Mouse (Mus musculus) G1E (cell line): ENCODE data around the gene Ccser1. TPM values are rescaled to one million over a fixed set of nuclear protein-coding genes. Genes with fewer than 3 reads are reported as not detected.

Experiments used
- ATAC-seq: 2 replicates; pipeline ENCODE4 v1.8.0; 2016; ENCODE audit warnings: mild to moderate bottlenecking; ENCODE audit not compliant: insufficient number of reproducible peaks, poor library complexity, low FRiP score, severe bottlenecking; ENCODE audit errors: extremely low read depth
- DNase-seq: peaks from one replicate; pipeline ENCODE4 v3.0.0; 2012; ENCODE audit warnings: low spot score
- H3K27me3 ChIP-seq: 2 replicates; pipeline ENCODE4 v1.6.1; 2012; ENCODE audit warnings: mild to moderate bottlenecking, low read length, inconsistent platforms; ENCODE audit not compliant: insufficient read depth
- H3K36me3 ChIP-seq: replicated peaks from 2 replicates; pipeline ENCODE3; 2012; ENCODE audit warnings: mild to moderate bottlenecking, inconsistent platforms
- H3K4me1 ChIP-seq: 2 replicates; pipeline ENCODE4 v1.6.1; 2012; ENCODE audit warnings: low read depth, low read length, inconsistent platforms, mixed read lengths; ENCODE audit not compliant: insufficient read depth
- H3K4me3 ChIP-seq: 2 replicates; pipeline ENCODE4 v1.5.1; 2012; ENCODE audit warnings: low read depth, mild to moderate bottlenecking, inconsistent platforms, low read length, moderate library complexity, mixed read lengths
- H3K9me3 ChIP-seq: replicated peaks from 2 replicates; pipeline ENCODE4 v1.6.1; 2012; ENCODE audit warnings: inconsistent platforms
- CTCF ChIP-seq: IDR thresholded peaks from 2 replicates; pipeline ENCODE4 v1.5.1; 2012; ENCODE audit warnings: low read depth, low read length, inconsistent platforms, mixed read lengths
- GATA1 ChIP-seq: IDR thresholded peaks from 2 replicates; pipeline ENCODE4 v1.6.1; 2012; ENCODE audit warnings: borderline replicate concordance, low read length, inconsistent platforms, mixed read lengths
- GATA2 ChIP-seq: IDR thresholded peaks from 2 replicates; pipeline ENCODE4 v1.6.1; 2012; ENCODE audit warnings: low read depth, low read length, inconsistent platforms, borderline replicate concordance
- POLR2AphosphoS5 ChIP-seq: IDR thresholded peaks from 2 replicates; pipeline ENCODE4 v1.6.1; 2012; ENCODE audit warnings: low read depth, low read length, inconsistent platforms; ENCODE audit not compliant: insufficient replicate concordance
- TAL1 ChIP-seq: conservative IDR thresholded peaks from 2 replicates; pipeline ENCODE4 v1.6.1; 2012; ENCODE audit warnings: low read depth, low read length, inconsistent platforms, mixed read lengths
- polyA plus RNA-seq: library from polyadenylated mRNA; stranded (reverse); fragments of >175 nt; gene quantifications from 2 replicates; pipeline ENCODE4 v1.2.3, GENCODE M21; 2012
- total RNA-seq, 2 experiments: library from RNA; stranded (forward) in 1 of 2; stranded (reverse) in 1 of 2; fragments of 200-1000 nt in 1 of 2; fragments of >200 nt in 1 of 2; fragmentation: Nextera tagmentation in 1 of 2; gene quantifications; 2 replicates each; pipeline ENCODE4 v1.2.3; 2014 to 2017

Gene Ccser1
- total and polyA plus RNA-seq, 3 experiments = 0.11 TPM; not detected in 2

GRCm38 (mm10) chr6:61263291-61263690, 83.2 kb downstream of the Ccser1 start:
- TF ChIP-seq GATA1 (no peak), CTCF (no peak), POLR2AphosphoS5 (no peak), GATA2 (no peak), TAL1 (no peak)
- DNase-seq (no peak), ATAC-seq (no peak)
- no peaks in the 10 kb centered on the region for H3K9me3 ChIP-seq
- no peak overlapping the region for H3K4me3 ChIP-seq
- H3K36me3 ChIP-seq = no peaks in the 10 kb centered on the region
- no peaks in the 10 kb centered on the region; the same call in 1 of the 2 replicates for H3K27me3 ChIP-seq
- H3K4me1 ChIP-seq = no peaks in the 10 kb centered on the region

- no peaks in the 10 kb centered on the region for H3K4me1 ChIP-seq
- no peak for ATAC-seq
Observed at GRCm38 (mm10) chr6:61271033-61271432, 90.9 kb downstream of the Ccser1 start.

DNA sequence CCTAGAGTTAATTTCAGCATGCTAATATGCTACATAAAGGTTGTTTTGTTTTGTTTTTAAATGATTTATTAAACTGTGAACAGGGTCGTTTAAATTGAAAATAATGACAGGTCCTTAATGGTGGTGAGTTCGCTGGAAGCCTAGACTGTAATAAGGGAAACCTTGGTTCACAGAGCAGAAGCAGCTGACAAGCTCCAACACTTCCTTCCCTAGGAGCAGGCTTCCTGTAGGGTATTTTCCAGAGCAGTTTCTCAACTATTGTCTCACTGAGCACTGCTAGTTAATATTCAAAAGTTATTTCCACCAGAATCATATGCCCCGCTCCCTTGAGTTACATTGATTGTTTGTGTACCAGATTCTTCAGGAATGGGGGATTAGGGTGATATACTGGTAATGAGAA, 93.3 kb downstream of the Ccser1 start:
- no peaks in the 10 kb centered on the region for H3K9me3 ChIP-seq
- H3K4me3 ChIP-seq = no peak overlapping the region
- TF ChIP-seq TAL1 = no peak
- no peak for TF ChIP-seq GATA2
- no peak for TF ChIP-seq POLR2AphosphoS5
- no peak for TF ChIP-seq GATA1
- no peak for TF ChIP-seq CTCF
- DNase-seq (no peak), ATAC-seq (no peak)
- no peaks in the 10 kb centered on the region for H3K36me3 ChIP-seq
- H3K4me1 ChIP-seq = no peaks in the 10 kb centered on the region
- H3K27me3 ChIP-seq = no peaks in the 10 kb centered on the region

More at GRCm38 (mm10) chr6:61271033-61271432, 90.9 kb downstream of the Ccser1 start:
- H3K27me3 ChIP-seq = no peaks in the 10 kb centered on the region
- H3K36me3 ChIP-seq = no peaks in the 10 kb centered on the region
- TF ChIP-seq CTCF (no peak), GATA2 (no peak), GATA1 (no peak), TAL1 (no peak), POLR2AphosphoS5 (no peak)
- H3K4me3 ChIP-seq = no peak overlapping the region
- no peak for DNase-seq
- no peaks in the 10 kb centered on the region for H3K9me3 ChIP-seq

GRCm38 (mm10) chr6:61279506-61279905, 99.4 kb downstream of the Ccser1 start:
- no peaks in the 10 kb centered on the region for H3K27me3 ChIP-seq
- no peak overlapping the region for H3K4me3 ChIP-seq
- no peaks in the 10 kb centered on the region for H3K9me3 ChIP-seq
- DNase-seq = no peak
- no peak for TF ChIP-seq TAL1
- no peak for TF ChIP-seq CTCF
- TF ChIP-seq GATA1 = no peak
- TF ChIP-seq GATA2 = no peak
- no peak for TF ChIP-seq POLR2AphosphoS5
- no peaks in the 10 kb centered on the region for H3K4me1 ChIP-seq
- no peak for ATAC-seq
- H3K36me3 ChIP-seq = no peaks in the 10 kb centered on the region

DNA sequence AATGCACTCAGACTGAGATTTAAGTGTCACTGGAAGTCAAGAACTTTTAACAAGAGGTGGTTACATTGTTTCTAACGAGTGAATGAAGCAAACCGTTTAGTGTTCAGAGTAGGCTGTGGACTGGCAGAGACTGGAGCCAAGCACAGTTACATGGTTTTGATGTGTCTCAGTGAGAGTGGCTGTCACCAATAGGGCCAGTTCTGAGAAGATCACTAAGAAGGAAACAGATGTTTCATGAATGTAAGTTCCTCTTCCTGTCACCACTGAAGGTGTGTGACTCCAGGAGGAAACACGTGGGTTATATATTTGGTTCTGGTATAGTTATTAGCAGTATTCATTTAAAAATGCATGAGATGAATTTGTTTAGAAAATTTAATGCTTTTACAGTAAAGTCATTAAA, 112.8 kb downstream of the Ccser1 start:
- TF ChIP-seq GATA2 (no peak), POLR2AphosphoS5 (no peak), TAL1 (no peak), GATA1 (no peak), CTCF (no peak)
- H3K36me3 ChIP-seq = no peaks in the 10 kb centered on the region
- no peak overlapping the region for H3K4me3 ChIP-seq
- no peaks in the 10 kb centered on the region for H3K9me3 ChIP-seq
- ATAC-seq = no peak
- H3K27me3 ChIP-seq = no peaks in the 10 kb centered on the region
- DNase-seq = no peak
- H3K4me1 ChIP-seq = no peaks in the 10 kb centered on the region

- H3K4me3 ChIP-seq = no peak overlapping the region
- no peaks in the 10 kb centered on the region for H3K27me3 ChIP-seq
- H3K4me1 ChIP-seq = no peaks in the 10 kb centered on the region
- no peak for ATAC-seq
- H3K36me3 ChIP-seq = no peaks in the 10 kb centered on the region
- no peaks in the 10 kb centered on the region for H3K9me3 ChIP-seq
- TF ChIP-seq GATA2 (no peak), TAL1 (no peak), GATA1 (no peak), CTCF (no peak), POLR2AphosphoS5 (no peak)
- DNase-seq = no peak
Observed at GRCm38 (mm10) chr6:61295535-61295934, 115.4 kb downstream of the Ccser1 start.
